Mouse (Mus musculus) megakaryocyte, embryonic 14.5 days (primary cell): Measurements from ENCODE around the gene Stard3. TPM values are rescaled to one million over a fixed set of nuclear protein-coding genes. Genes with fewer than 3 reads are reported as not detected.

ENCODE experiments used
- H3K27me3 ChIP-seq: replicated peaks from 2 replicates; pipeline ENCODE3; 2012; ENCODE audit warnings: inconsistent platforms
- H3K36me3 ChIP-seq: replicated peaks from 2 replicates; pipeline ENCODE3; 2012; ENCODE audit warnings: low read length, inconsistent platforms, mixed read lengths
- H3K4me1 ChIP-seq: 2 replicates; pipeline ENCODE4 v1.6.1; 2012; ENCODE audit warnings: inconsistent platforms
- H3K4me3 ChIP-seq: replicated peaks from 2 replicates; pipeline ENCODE3; 2012; ENCODE audit warnings: moderate library complexity, mild to moderate bottlenecking, inconsistent platforms
- H3K9me3 ChIP-seq: 2 replicates; pipeline ENCODE4 v1.6.1; 2012; ENCODE audit warnings: inconsistent platforms
- FLI1 ChIP-seq: IDR thresholded peaks from 2 replicates; pipeline ENCODE4 v1.6.1; 2012; ENCODE audit warnings: low read length, inconsistent platforms, mixed read lengths
- GATA1 ChIP-seq: IDR thresholded peaks from 3 replicates; pipeline ENCODE4 v1.6.1; 2012; ENCODE audit warnings: mixed read lengths, low read length, inconsistent platforms, borderline replicate concordance
- polyA plus RNA-seq: library from polyadenylated mRNA; stranded (reverse); fragments of >175 nt; gene quantifications from 2 replicates; pipeline ENCODE4 v1.2.3, GENCODE M21; 2012; ENCODE audit warnings: low replicate concordance; ENCODE audit not compliant: insufficient read depth

Stard3 gene
- polyA plus RNA-seq, 1 experiment: 23.5 TPM

DNA sequence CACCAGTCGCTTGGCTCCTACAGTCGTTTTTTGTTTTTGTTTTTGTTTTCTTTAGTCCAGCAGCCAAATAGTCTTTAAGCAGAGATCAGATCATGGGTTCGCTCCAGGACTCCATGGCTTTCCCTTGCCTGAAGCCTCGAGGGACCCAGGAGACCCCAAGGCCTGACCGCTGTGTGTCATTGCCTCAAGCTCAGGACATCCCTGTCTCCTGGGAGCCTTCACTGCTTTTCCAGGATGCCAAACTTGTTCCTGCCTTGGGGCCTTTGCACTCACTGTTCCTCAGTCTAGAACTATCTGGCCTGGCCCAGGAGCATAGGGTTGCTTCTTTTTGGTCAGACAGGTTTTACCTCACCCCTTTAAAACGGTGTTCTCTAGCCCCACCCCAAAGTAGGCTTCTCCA lies 48.5 kb downstream of the Stard3 start:
- Histone ChIP-seq H3K4me1 (no peaks in the 10 kb centered on the region), H3K36me3 (no peaks in the 10 kb centered on the region), H3K4me3 (no peak overlapping the region), H3K9me3 (no peaks in the 10 kb centered on the region), H3K27me3 (peaks cover 59% of the 10 kb centered on the region)
- TF ChIP-seq GATA1 (no peak), FLI1 (no peak)

DNA sequence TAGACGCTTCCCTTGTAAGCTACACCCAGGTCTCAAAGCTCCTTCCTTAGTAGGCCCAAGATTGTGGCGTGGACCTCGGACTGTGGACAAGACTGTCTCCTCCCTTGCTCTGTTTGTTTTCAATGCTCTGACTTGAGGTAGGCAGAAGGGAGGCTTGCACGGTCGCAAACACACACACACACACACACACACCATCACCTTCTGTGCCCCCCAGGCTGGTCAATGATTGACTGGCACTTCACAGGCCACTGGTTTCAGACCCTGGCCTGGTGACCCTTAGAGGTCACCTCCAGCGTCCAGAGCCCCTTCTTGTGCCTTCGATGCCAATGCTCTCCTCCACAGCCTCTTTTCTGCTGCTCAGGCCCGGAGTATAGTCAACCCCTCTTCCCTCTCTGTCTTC lies 50.7 kb downstream of the Stard3 start:
- H3K36me3 ChIP-seq: no peaks in the 10 kb centered on the region
- TF ChIP-seq FLI1 (no peak), GATA1 (no peak)
- no peak overlapping the region for H3K4me3 ChIP-seq
- H3K9me3 ChIP-seq: no peaks in the 10 kb centered on the region
- peaks cover 74% of the 10 kb centered on the region for H3K27me3 ChIP-seq
- peaks cover 18% of the 10 kb centered on the region for H3K4me1 ChIP-seq

DNA sequence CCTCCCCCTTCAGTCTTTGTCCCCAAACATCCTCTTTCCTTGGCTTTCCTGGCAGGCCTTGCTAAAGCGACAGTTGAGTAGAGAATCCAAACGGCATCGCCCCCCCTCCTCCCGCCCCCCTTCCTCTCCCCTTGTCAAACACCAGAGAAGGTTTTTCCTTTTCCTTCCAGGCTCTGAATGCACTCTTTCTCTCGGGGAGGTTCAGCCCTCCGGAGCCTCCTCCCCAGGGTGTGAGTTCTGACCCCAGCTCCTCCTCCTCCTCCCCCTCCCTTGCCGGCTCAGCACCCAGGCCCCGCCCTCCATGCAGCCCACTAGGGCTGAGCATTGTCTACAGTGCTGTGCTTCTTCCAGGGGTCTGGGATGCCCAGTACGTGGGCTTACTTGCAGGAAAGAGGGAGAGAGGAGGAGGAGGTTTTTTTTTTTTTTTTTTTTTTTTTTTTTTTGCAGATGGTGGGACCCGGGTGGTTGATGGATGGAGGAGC lies 51.2 kb downstream of the Stard3 start:
- peaks cover 77% of the 10 kb centered on the region for H3K27me3 ChIP-seq
- no peak for TF ChIP-seq FLI1
- no peak for TF ChIP-seq GATA1
- H3K4me1 ChIP-seq: peaks cover 23% of the 10 kb centered on the region
- no peak overlapping the region for H3K4me3 ChIP-seq
- H3K9me3 ChIP-seq: no peaks in the 10 kb centered on the region
- H3K36me3 ChIP-seq: no peaks in the 10 kb centered on the region

DNA sequence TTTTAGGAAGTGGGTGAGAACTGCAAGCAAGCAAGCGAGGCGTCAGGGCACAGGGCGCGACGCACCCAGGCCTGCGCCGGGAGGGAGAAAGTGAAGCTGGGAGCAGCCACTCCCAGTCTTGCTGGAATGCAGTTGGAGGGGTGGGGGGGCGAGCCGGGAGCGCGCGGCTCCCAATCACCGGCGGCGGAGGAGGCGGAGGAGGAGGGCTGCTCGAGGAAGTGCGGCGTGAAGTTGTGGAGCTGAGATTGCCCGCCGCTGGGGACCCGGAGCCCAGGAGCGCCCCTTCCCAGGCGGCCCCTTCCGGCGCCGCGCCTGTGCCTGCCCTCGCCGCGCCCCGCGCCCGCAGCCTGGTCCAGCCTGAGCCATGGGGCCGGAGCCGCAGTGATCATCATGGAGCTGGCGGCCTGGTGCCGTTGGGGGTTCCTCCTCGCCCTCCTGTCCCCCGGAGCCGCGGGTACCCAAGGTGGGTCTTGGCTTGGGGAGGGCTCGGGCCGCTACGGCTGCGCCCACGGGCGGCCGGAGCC lies 54.2 kb downstream of the Stard3 start, which contains the start of gene Erbb2:
Gene Erbb2, plus strand, starts transcription at position 198 of the 524 bp plus-strand sequence.
- H3K4me3 ChIP-seq: peak within 1 kb of the TSS; percentile 70
- TF ChIP-seq FLI1: no peak
- TF ChIP-seq GATA1: no peak
- no peaks in the 10 kb centered on the region for H3K9me3 ChIP-seq
- H3K36me3 ChIP-seq: no peaks in the 10 kb centered on the region
- peaks cover 91% of the 10 kb centered on the region for H3K27me3 ChIP-seq
- peaks cover 23% of the 10 kb centered on the region for H3K4me1 ChIP-seq

DNA sequence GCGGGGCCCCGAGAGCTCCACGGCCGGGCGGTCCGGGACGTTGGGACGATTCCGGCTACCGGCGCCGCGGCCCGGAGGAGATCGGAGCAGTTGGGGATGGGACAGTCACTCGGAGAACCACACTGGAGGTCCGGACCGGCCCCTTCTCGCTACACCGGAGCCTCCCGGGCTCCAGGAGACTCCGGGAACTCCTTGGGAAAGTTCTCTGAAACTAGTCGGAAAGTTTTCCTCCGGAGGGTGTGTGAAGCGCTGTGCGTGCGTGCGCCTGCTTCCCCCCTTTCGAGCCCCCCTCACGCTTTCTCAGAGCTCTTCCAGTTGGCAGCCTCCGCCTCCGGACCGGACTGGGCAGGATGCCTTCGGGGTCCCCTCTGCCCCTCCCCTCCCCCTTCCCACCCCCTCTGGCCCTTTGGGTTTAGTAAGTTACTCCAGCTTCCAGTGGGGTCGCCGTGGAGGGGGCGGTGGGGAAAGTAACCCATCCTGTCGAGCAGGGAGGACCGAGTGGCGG lies 54.7 kb downstream of the Stard3 start:
- peaks cover 23% of the 10 kb centered on the region for H3K4me1 ChIP-seq
- TF ChIP-seq FLI1 (no peak), GATA1 (no peak)
- H3K27me3 ChIP-seq: peaks cover 91% of the 10 kb centered on the region
- H3K36me3 ChIP-seq: no peaks in the 10 kb centered on the region
- H3K4me3 ChIP-seq: peak overlapping the region; percentile 70
- H3K9me3 ChIP-seq: no peaks in the 10 kb centered on the region

DNA sequence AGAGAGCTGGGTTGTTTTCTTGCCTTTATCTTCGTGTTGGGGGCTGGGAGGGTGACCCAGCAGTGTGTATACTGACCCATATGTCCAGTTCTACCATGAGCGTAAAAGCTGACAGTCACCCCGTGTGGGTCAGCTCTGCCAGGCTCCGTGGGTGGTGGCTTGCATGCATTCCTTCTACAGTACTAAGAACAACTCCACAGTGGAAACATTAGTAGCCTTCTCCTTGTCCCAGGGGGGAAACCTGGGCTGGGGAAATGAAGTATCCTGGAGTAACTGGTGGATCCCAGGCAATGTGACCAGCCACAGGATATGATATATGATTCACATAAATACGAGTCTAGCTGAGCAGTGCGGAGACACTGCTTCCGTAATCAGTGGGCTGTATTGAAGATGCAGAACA lies 55.6 kb downstream of the Stard3 start:
- H3K36me3 ChIP-seq: no peaks in the 10 kb centered on the region
- no peaks in the 10 kb centered on the region for H3K9me3 ChIP-seq
- peaks cover 95% of the 10 kb centered on the region for H3K27me3 ChIP-seq
- TF ChIP-seq FLI1 (no peak), GATA1 (no peak)
- H3K4me3 ChIP-seq: no peak overlapping the region
- peaks cover 23% of the 10 kb centered on the region for H3K4me1 ChIP-seq

DNA sequence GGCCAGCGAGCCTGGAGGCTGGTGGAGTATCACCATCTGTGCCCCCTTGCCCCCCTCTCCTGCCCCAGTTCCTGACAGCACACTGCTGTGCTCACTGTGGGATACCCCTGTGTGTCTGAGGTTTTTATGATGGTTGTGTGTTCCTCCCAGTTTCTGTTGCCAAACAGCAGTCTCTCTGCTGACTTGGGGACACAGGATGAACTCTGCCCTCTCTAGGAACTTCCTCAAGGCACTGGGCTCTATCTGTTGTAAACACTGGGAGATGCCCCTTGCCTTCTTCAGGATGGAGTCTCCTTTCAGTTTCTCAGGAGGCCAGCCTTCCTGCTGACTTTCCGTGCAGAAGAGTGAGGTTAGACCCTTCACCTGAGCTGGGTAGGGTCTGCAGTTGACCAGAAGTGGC lies 56.0 kb downstream of the Stard3 start:
- no peaks in the 10 kb centered on the region for H3K36me3 ChIP-seq
- H3K4me3 ChIP-seq: no peak overlapping the region

DNA sequence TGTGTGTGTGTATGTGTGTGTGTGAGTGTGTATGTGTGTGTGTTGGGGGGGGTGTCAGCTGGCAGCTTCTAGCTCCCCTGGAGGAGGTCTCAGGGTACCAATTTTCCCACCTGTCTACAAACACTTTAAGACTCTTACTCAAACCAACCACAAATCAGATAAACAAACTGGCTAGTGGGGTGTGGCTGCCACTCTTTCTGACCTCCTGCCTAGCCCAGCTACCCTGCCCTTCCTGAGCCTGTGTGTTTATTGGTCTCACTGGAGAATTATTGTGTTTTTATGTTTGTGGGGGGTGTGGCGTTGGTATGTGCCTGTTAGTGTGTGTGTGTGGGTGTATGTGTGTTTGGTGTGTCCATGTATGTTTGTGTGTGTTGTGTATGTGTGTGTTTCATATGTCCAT lies 58.9 kb downstream of the Stard3 start:
- Histone ChIP-seq H3K4me1 (peaks cover 22% of the 10 kb centered on the region), H3K9me3 (no peaks in the 10 kb centered on the region), H3K4me3 (no peak overlapping the region), H3K36me3 (no peaks in the 10 kb centered on the region), H3K27me3 (peaks cover 96% of the 10 kb centered on the region)
- TF ChIP-seq FLI1 (no peak), GATA1 (no peak)

More for the DNA sequence above, 56.0 kb downstream of the Stard3 start:
- no peak for TF ChIP-seq GATA1
- no peak for TF ChIP-seq FLI1
- Histone ChIP-seq H3K4me1 (peaks cover 23% of the 10 kb centered on the region), H3K27me3 (peaks cover 96% of the 10 kb centered on the region), H3K9me3 (no peaks in the 10 kb centered on the region)

DNA sequence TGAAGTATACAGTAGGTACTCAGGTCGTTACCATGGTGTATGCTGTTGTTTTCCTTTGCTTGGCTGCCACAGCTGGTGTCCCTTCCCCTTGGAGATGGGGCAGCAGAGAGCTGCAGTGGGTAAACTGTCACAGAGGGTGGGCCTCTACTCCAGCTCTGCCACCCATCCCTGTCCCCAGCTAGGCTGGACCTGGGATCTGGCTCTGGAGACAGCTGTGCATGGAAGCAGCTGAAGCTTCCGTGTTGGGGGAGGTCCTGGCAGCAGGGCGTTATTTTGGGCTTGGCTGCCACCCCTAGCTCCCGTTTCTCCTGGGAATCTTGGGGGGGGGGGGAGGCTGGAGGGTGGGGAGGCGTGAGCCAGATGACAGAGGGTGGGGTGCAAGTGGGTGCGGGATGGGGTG lies 60.1 kb downstream of the Stard3 start:
- Histone ChIP-seq H3K27me3 (peaks cover 94% of the 10 kb centered on the region), H3K9me3 (no peaks in the 10 kb centered on the region)
- TF ChIP-seq GATA1: no peak
- TF ChIP-seq FLI1: no peak

DNA sequence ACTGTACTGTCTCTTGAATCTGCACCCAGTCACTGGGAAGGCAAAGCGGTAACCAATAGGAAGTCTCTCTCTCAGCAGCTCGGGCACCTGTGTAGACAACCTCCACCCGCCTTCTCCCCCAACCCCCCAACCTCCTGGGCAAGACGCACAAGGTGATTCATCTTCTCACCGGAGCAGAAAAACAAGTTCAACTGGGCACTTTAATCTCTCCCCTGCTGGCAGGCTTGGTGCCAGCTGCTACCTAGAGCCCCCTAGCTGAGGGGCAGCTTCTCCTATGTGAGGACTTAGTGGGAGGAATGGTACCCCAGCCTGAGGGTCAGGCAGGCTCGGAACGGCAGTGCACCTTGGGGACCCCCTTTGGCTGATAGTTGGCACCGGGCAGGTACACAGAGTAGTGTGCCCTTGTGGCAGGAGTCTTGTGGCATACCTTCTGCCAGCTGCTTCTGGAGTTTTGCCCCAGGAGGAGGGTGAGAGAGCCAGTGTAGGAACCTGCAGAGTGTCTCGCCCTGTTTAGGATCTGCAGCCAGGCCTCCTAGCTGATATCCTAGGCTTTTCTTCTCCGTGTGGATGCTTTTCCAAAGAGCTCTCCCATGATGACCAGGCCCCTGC lies 60.9 kb downstream of the Stard3 start:
- Histone ChIP-seq H3K4me3 (no peak overlapping the region), H3K36me3 (no peaks in the 10 kb centered on the region), H3K4me1 (peaks cover 4% of the 10 kb centered on the region; the same call in 1 of the 2 replicates), H3K27me3 (peaks cover 94% of the 10 kb centered on the region), H3K9me3 (no peaks in the 10 kb centered on the region)
- no peak for TF ChIP-seq GATA1
- TF ChIP-seq FLI1: no peak

More for the DNA sequence above, 60.1 kb downstream of the Stard3 start:
- Histone ChIP-seq H3K4me3 (no peak overlapping the region), H3K4me1 (peaks cover 11% of the 10 kb centered on the region; the same call in 1 of the 2 replicates), H3K36me3 (no peaks in the 10 kb centered on the region)
